Mouse (Mus musculus) spleen, postnatal 10 days (tissue): ENCODE data around the gene Tmem145.
A peak's percentile ranks its signal among the peaks of the same experiment; 100 is the strongest.
"Not testable (repeated sequence)": the region's sequence is repeated elsewhere in the genome, so short reads cannot be mapped to it uniquely, and the experiment has no call there.

Experiments used
- DNase-seq, 2 experiments: peaks; one replicate each; pipeline ENCODE4 v3.0.0; 2021 to 2022; ENCODE audit warnings: low spot score in 2 of 2

Gene Tmem145

GRCm38 (mm10) chr7:25317446-25317999 is 11.6 kb downstream of the Tmem145 start:
- DNase-seq = no peak

GRCm38 (mm10) chr7:25322058-25322484 is 16.2 kb downstream of the Tmem145 start:
- DNase-seq = no peak

GRCm38 (mm10) chr7:25323219-25323618 is 17.3 kb downstream of the Tmem145 start:
- DNase-seq = no peak

GRCm38 (mm10) chr7:25325431-25325830 is 19.5 kb downstream of the Tmem145 start:
- DNase-seq = not testable (repeated sequence)

- no peak for DNase-seq
These were observed 20.3 kb downstream of the Tmem145 start for GRCm38 (mm10) chr7:25326233-25326632.

GRCm38 (mm10) chr7:25333596-25334307 is 27.8 kb downstream of the Tmem145 start:
- DNase-seq = peak; percentile 63 to 84

- DNase-seq = no peak
These were observed 28.6 kb downstream of the Tmem145 start for GRCm38 (mm10) chr7:25334472-25334871.

GRCm38 (mm10) chr7:25339329-25339728 is 33.4 kb downstream of the Tmem145 start:
- no peak for DNase-seq

- no peak for DNase-seq
These were observed 35.3 kb downstream of the Tmem145 start for GRCm38 (mm10) chr7:25341000-25341784.

GRCm38 (mm10) chr7:25348861-25349260 is 43.0 kb downstream of the Tmem145 start:
- DNase-seq = no peak

- DNase-seq = no peak
These were observed 52.9 kb downstream of the Tmem145 start for GRCm38 (mm10) chr7:25358721-25359206.

GRCm38 (mm10) chr7:25363151-25363550 is 57.2 kb downstream of the Tmem145 start:
- no peak for DNase-seq

- DNase-seq = no peak
These were observed 57.7 kb downstream of the Tmem145 start for GRCm38 (mm10) chr7:25363632-25364031.
